ENCODE assay signal across 21 mouse cellular contexts in the genomic region with DNA sequence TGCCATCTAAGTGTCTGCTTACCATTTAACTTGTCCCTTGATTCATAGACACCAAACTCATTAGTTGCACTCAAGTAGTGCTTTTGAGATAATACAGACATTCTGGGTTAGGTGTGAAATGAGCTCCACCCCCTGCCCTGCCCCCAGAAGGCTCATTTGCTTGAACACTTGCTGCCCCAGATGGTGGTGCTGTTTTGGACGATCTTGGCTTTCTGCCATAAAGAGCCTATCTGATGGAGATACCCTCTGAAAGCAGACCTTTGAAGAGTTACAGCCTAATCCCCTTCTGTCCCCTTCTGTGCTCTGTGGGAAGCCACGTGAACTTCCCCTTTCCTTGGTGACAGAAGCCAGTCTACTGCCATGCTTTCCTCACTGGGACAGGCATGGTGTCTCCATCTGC.
A peak's percentile ranks its signal among the peaks of the same experiment; 100 is the strongest.
DNase-seq lines count a peak whose midpoint lies in the region; ATAC-seq and TF ChIP-seq lines count a peak whose summit lies in the region.
"Had no signal": no experiment of that assay in that cellular context is flagged by ENCODE, and none has a peak within 500 bp of the region (broad histone marks: within the 10 kb centered on the region; RNA-seq: fewer than 3 reads in every experiment).

No protein-coding gene starts in this region.

- no peak overlapping the region for H3K4me3 ChIP-seq in hindbrain, postnatal 0 days (ENCODE audit: low read length)
- no peak overlapping the region for H3K4me3 ChIP-seq in hindbrain, embryonic 11.5 days (ENCODE audit: low read depth, low read length)
- H3K4me3 ChIP-seq in midbrain, postnatal 0 days (ENCODE audit: low read depth, low read length): no peak overlapping the region
- no peak overlapping the region for H3K4me3 ChIP-seq in midbrain, embryonic 10.5 days
- H3K4me3 ChIP-seq: embryonic facial prominence, embryonic 13.5 days; forebrain, embryonic 12.5 days; gastrocnemius, adult 2 months; heart, adult 2 months; heart, embryonic 15.5 days; hindbrain, embryonic 10.5 days; hindbrain, embryonic 15.5 days had no signal

- no peak for ATAC-seq in hindbrain, postnatal 0 days
- no peak for ATAC-seq in hindbrain, embryonic 11.5 days (ENCODE audit: low FRiP score)
- no peak for ATAC-seq in midbrain, postnatal 0 days (ENCODE audit: low FRiP score)
- peak; percentile 41; the same call in 1 of the 2 replicates for ATAC-seq in megakaryocyte-erythroid progenitor cell, adult 5-6 weeks (replicated peaks; ENCODE audit: low FRiP score, low TSS enrichment, poor library complexity, severe bottlenecking)
- ATAC-seq in granulocyte monocyte progenitor cell, adult 5-6 weeks (replicated peaks; ENCODE audit: poor library complexity, severe bottlenecking): no peak
- ATAC-seq: inflammation-experienced regulatory T-cells, adult 6 months; intestine, postnatal 0 days had no signal

- no peak for TF ChIP-seq CTCF in hindbrain, postnatal 0 days (IDR thresholded peaks at IDR 0.05; ENCODE audit: low read depth)
- TF ChIP-seq CTCF in midbrain, postnatal 0 days (IDR thresholded peaks at IDR 0.05): no peak
- TF ChIP-seq CTCF in brain, embryonic 14.5 days (IDR thresholded peaks at IDR 0.05; ENCODE audit: borderline replicate concordance, extremely low read depth, insufficient read depth, insufficient read length): no peak

- H3K36me3 ChIP-seq in hindbrain, postnatal 0 days (ENCODE audit: insufficient read depth, low read length): no peaks in the 10 kb centered on the region
- no peaks in the 10 kb centered on the region for H3K36me3 ChIP-seq in hindbrain, embryonic 11.5 days (ENCODE audit: control insufficient read depth, insufficient read depth, low read length)
- H3K36me3 ChIP-seq in midbrain, postnatal 0 days (ENCODE audit: insufficient read depth, low read length): no peaks in the 10 kb centered on the region
- H3K36me3 ChIP-seq in midbrain, embryonic 10.5 days: no peaks in the 10 kb centered on the region
- H3K36me3 ChIP-seq: embryonic facial prominence, embryonic 13.5 days; forebrain, embryonic 12.5 days; heart, embryonic 15.5 days; hindbrain, embryonic 10.5 days; hindbrain, embryonic 15.5 days had no signal

- DNase-seq in hindbrain, postnatal 0 days (ENCODE audit: low spot score): peak; percentile 56
- DNase-seq in hindbrain, embryonic 11.5 days (ENCODE audit: low spot score): no peak
- DNase-seq in midbrain, postnatal 0 days (ENCODE audit: low spot score): peak; percentile 34
- DNase-seq in midbrain, embryonic 10.5 days (ENCODE audit: low spot score): no peak
- peak; percentile 73 for DNase-seq in brain, embryonic 14.5 days (ENCODE audit: low read depth)
- DNase-seq: adrenal gland, postnatal 10 days; cerebellum, adult 18-20 months; cerebellum, adult 9-11 months; gastrocnemius, adult 2 months; gastrocnemius, postnatal 25 days; heart, adult 2 months had no signal

- H3K27ac ChIP-seq in hindbrain, postnatal 0 days: no peak overlapping the region
- H3K27ac ChIP-seq in hindbrain, embryonic 11.5 days (ENCODE audit: low read depth, low read length): no peak overlapping the region
- H3K27ac ChIP-seq in midbrain, postnatal 0 days (ENCODE audit: low read depth, low read length): no peak overlapping the region
- no peak overlapping the region for H3K27ac ChIP-seq in midbrain, embryonic 10.5 days (replicated peaks)
- H3K27ac ChIP-seq: embryonic facial prominence, embryonic 13.5 days; forebrain, embryonic 12.5 days; gastrocnemius, adult 2 months; heart, adult 2 months; heart, embryonic 15.5 days; hindbrain, embryonic 10.5 days; hindbrain, embryonic 15.5 days had no signal

- no peaks in the 10 kb centered on the region for H3K9me3 ChIP-seq in hindbrain, postnatal 0 days (ENCODE audit: low read length)
- H3K9me3 ChIP-seq in hindbrain, embryonic 11.5 days (ENCODE audit: control insufficient read depth, low read length): no peaks in the 10 kb centered on the region
- H3K9me3 ChIP-seq in midbrain, postnatal 0 days (ENCODE audit: low read length): no peaks in the 10 kb centered on the region
- no peaks in the 10 kb centered on the region for H3K9me3 ChIP-seq in midbrain, embryonic 10.5 days (replicated peaks)
- H3K9me3 ChIP-seq: embryonic facial prominence, embryonic 13.5 days; forebrain, embryonic 12.5 days; heart, embryonic 15.5 days; hindbrain, embryonic 10.5 days; hindbrain, embryonic 15.5 days had no signal

- no peaks in the 10 kb centered on the region for H3K27me3 ChIP-seq in hindbrain, postnatal 0 days (ENCODE audit: insufficient read depth, low read length)
- no peaks in the 10 kb centered on the region for H3K27me3 ChIP-seq in hindbrain, embryonic 11.5 days (ENCODE audit: control insufficient read depth, insufficient read depth, low read length)
- no peaks in the 10 kb centered on the region for H3K27me3 ChIP-seq in midbrain, postnatal 0 days (ENCODE audit: insufficient read depth, low read length)
- no peaks in the 10 kb centered on the region for H3K27me3 ChIP-seq in midbrain, embryonic 10.5 days (ENCODE audit: low read depth, poor library complexity, severe bottlenecking)
- H3K27me3 ChIP-seq: embryonic facial prominence, embryonic 13.5 days; forebrain, embryonic 12.5 days; heart, embryonic 15.5 days; hindbrain, embryonic 15.5 days had no signal

- no peak overlapping the region for H3K9ac ChIP-seq in hindbrain, postnatal 0 days (replicated peaks; ENCODE audit: low read length)
- H3K9ac ChIP-seq in hindbrain, embryonic 11.5 days (ENCODE audit: low read depth, low read length): no peak overlapping the region
- H3K9ac ChIP-seq in midbrain, postnatal 0 days (replicated peaks; ENCODE audit: low read length, poor library complexity, severe bottlenecking): no peak overlapping the region
- H3K9ac ChIP-seq: embryonic facial prominence, embryonic 13.5 days; forebrain, embryonic 12.5 days; heart, embryonic 15.5 days; hindbrain, embryonic 15.5 days had no signal

- H3K4me2 ChIP-seq in hindbrain, postnatal 0 days (ENCODE audit: low read depth, low read length): no peak overlapping the region
- H3K4me2 ChIP-seq in hindbrain, embryonic 11.5 days (replicated peaks; ENCODE audit: low read depth, low read length): no peak overlapping the region
- no peak overlapping the region for H3K4me2 ChIP-seq in midbrain, postnatal 0 days (ENCODE audit: low read depth, low read length, poor library complexity, severe bottlenecking)
- H3K4me2 ChIP-seq: embryonic facial prominence, embryonic 13.5 days; forebrain, embryonic 12.5 days; heart, embryonic 11.5 days; heart, embryonic 15.5 days; hindbrain, embryonic 15.5 days had no signal

- WGBS in hindbrain, postnatal 0 days: 56% methylated on average over 2 of the region's 2 CpGs
- 60% methylated on average over 2 of the region's 2 CpGs for WGBS in hindbrain, embryonic 11.5 days
- WGBS in midbrain, postnatal 0 days: 22% methylated on average over 2 of the region's 2 CpGs
- 43% methylated on average over 2 of the region's 2 CpGs for WGBS in midbrain, embryonic 10.5 days

- H3K4me1 ChIP-seq in hindbrain, postnatal 0 days (ENCODE audit: insufficient read depth, low read length): no peaks in the 10 kb centered on the region
- no peaks in the 10 kb centered on the region for H3K4me1 ChIP-seq in hindbrain, embryonic 11.5 days (replicated peaks; ENCODE audit: control insufficient read depth, insufficient read depth, low read length)
- H3K4me1 ChIP-seq in midbrain, postnatal 0 days (ENCODE audit: insufficient read depth, low read length): no peaks in the 10 kb centered on the region
- 0 out of 2 replicates have a peak, but pooled peaks cover 3% of the 10 kb centered on the region for H3K4me1 ChIP-seq in midbrain, embryonic 10.5 days
- H3K4me1 ChIP-seq: embryonic facial prominence, embryonic 13.5 days; forebrain, embryonic 12.5 days; heart, embryonic 15.5 days; hindbrain, embryonic 15.5 days had no signal

- no peak for TF ChIP-seq POLR2A in brain, embryonic 14.5 days (IDR thresholded peaks at IDR 0.05; ENCODE audit: borderline replicate concordance, extremely low read depth, insufficient read depth, insufficient read length, poor library complexity, severe bottlenecking)

Comparison
In these comparisons a context has a peak if more than half of its experiments do, and no peak if none do; other contexts are left out.
1. DNase-seq: peak in hindbrain, postnatal 0 days (single experiment), midbrain, postnatal 0 days (single experiment) and brain, embryonic 14.5 days (single experiment); none in hindbrain, embryonic 11.5 days (single experiment) and midbrain, embryonic 10.5 days (single experiment).